ENCODE assay signal across 25 mouse cellular contexts in the genomic region with DNA sequence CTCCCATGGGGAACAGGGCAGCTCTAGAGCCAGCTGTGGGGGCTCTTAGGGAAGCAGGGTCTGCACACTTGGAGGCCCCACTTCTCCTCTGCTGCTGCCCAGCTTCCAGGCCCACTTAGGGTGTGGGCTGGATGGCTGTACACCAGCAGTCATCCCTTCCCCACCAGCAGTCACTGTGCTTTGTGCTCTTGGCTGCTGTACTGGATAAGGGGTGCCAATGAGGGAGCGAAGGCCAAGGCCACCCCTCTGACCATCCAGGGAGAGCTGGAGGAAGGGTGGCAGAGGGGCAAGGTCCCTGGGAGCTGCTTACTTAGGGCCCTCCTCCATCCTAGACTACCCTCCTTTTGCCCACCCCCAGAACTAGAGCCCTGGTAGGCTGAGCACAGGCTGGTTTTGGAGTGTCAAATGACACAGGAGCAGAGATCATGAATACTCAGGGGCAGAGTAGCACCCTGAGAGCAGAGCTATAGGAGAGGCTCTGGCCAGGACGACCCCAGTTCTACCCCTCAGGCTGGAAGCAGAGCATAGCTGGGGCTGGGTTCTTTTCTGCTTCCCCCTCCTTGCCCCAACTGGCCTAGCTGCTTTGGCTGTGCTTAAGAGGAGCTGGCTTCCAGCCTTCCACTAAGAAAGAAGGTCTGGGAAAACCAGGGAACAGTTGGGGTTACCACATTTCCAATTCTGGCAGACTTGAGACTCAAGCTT. TPM values are rescaled to one million over a fixed set of nuclear protein-coding genes. Genes with fewer than 3 reads are reported as not detected.
DNase-seq lines count a peak whose midpoint lies in the region; ATAC-seq and TF ChIP-seq lines count a peak whose summit lies in the region.
"Had no signal": no experiment of that assay in that cellular context is flagged by ENCODE, and none has a peak within 500 bp of the region (broad histone marks: within the 10 kb centered on the region; RNA-seq: fewer than 3 reads in every experiment).

No protein-coding gene starts in this region.

- no peaks in the 10 kb centered on the region for H3K27me3 ChIP-seq in hindbrain, postnatal 0 days (ENCODE audit: insufficient read depth, low read length)
- peaks cover 4% of the 10 kb centered on the region; the same call in 1 of the 2 replicates for H3K27me3 ChIP-seq in hindbrain, embryonic 16.5 days (replicated peaks; ENCODE audit: control insufficient read depth, insufficient read depth, low read length)
- peaks cover 4% of the 10 kb centered on the region; the same call in 1 of the 2 replicates for H3K27me3 ChIP-seq in midbrain, embryonic 16.5 days (ENCODE audit: control insufficient read depth, insufficient read depth, low read depth, low read length)
- peaks cover 14% of the 10 kb centered on the region for H3K27me3 ChIP-seq in midbrain, embryonic 11.5 days (ENCODE audit: control insufficient read depth, insufficient read depth, low read length)
- peaks cover 22% of the 10 kb centered on the region for H3K27me3 ChIP-seq in liver, embryonic 13.5 days

- no peak overlapping the region for H3K9ac ChIP-seq in hindbrain, postnatal 0 days (replicated peaks; ENCODE audit: low read length)
- no peak overlapping the region for H3K9ac ChIP-seq in hindbrain, embryonic 16.5 days (ENCODE audit: low read depth, low read length)
- H3K9ac ChIP-seq in midbrain, embryonic 16.5 days (ENCODE audit: low read depth, low read length), result no peak overlapping the region
- H3K9ac ChIP-seq in midbrain, embryonic 11.5 days (ENCODE audit: low read length), result no peak overlapping the region
- peak overlapping the region; percentile 54 for H3K9ac ChIP-seq in liver, embryonic 13.5 days
- H3K9ac ChIP-seq: embryonic facial prominence, embryonic 13.5 days; heart, embryonic 13.5 days; limb, embryonic 12.5 days; lung, embryonic 15.5 days; midbrain, embryonic 12.5 days had no signal

- H3K4me2 ChIP-seq in hindbrain, postnatal 0 days (ENCODE audit: low read depth, low read length), result no peak overlapping the region
- no peak overlapping the region for H3K4me2 ChIP-seq in hindbrain, embryonic 16.5 days (ENCODE audit: low read length)
- H3K4me2 ChIP-seq in midbrain, embryonic 16.5 days (ENCODE audit: low read length), result no peak overlapping the region
- H3K4me2 ChIP-seq in midbrain, embryonic 11.5 days, result no peak overlapping the region
- H3K4me2 ChIP-seq in liver, embryonic 13.5 days, result peak overlapping the region; percentile 85
- H3K4me2 ChIP-seq: embryonic facial prominence, embryonic 13.5 days; heart, embryonic 13.5 days; limb, embryonic 12.5 days; lung, embryonic 15.5 days; midbrain, embryonic 12.5 days had no signal

- peaks cover 48% of the 10 kb centered on the region for H3K36me3 ChIP-seq in hindbrain, postnatal 0 days (ENCODE audit: insufficient read depth, low read length)
- peaks cover 41% of the 10 kb centered on the region for H3K36me3 ChIP-seq in hindbrain, embryonic 16.5 days (ENCODE audit: control insufficient read depth, insufficient read depth, low read length)
- peaks cover 43% of the 10 kb centered on the region for H3K36me3 ChIP-seq in midbrain, embryonic 16.5 days (ENCODE audit: control insufficient read depth, insufficient read depth, low read length)
- peaks cover 39% of the 10 kb centered on the region for H3K36me3 ChIP-seq in midbrain, embryonic 11.5 days (ENCODE audit: control insufficient read depth, insufficient read depth, low read length)
- H3K36me3 ChIP-seq in liver, embryonic 13.5 days, result peaks cover 59% of the 10 kb centered on the region

- TF ChIP-seq CTCF in hindbrain, postnatal 0 days (IDR thresholded peaks at IDR 0.05; ENCODE audit: low read depth), result no peak

- peak; percentile 60 for ATAC-seq in hindbrain, postnatal 0 days
- no peak for ATAC-seq in hindbrain, embryonic 16.5 days
- ATAC-seq in midbrain, embryonic 16.5 days, result no peak
- ATAC-seq in midbrain, embryonic 11.5 days (ENCODE audit: low FRiP score), result no peak
- ATAC-seq in liver, embryonic 13.5 days (ENCODE audit: low read depth), result no peak
- ATAC-seq: activated CD4-positive, CD25-positive, alpha-beta regulatory T cell, adult 4 months had no signal

- H3K4me1 ChIP-seq in hindbrain, postnatal 0 days (ENCODE audit: insufficient read depth, low read length), result no peaks in the 10 kb centered on the region
- H3K4me1 ChIP-seq in hindbrain, embryonic 16.5 days (ENCODE audit: control insufficient read depth, insufficient read depth, low read depth, low read length), result no peaks in the 10 kb centered on the region
- no peaks in the 10 kb centered on the region for H3K4me1 ChIP-seq in midbrain, embryonic 16.5 days (ENCODE audit: control insufficient read depth, insufficient read depth, low read length)
- no peaks in the 10 kb centered on the region for H3K4me1 ChIP-seq in midbrain, embryonic 11.5 days (ENCODE audit: control insufficient read depth, insufficient read depth, low read length)
- peaks cover 72% of the 10 kb centered on the region for H3K4me1 ChIP-seq in liver, embryonic 13.5 days (replicated peaks)

- no peaks in the 10 kb centered on the region for H3K9me3 ChIP-seq in hindbrain, postnatal 0 days (ENCODE audit: low read length)
- H3K9me3 ChIP-seq in hindbrain, embryonic 16.5 days (ENCODE audit: control insufficient read depth, low read length), result no peaks in the 10 kb centered on the region
- no peaks in the 10 kb centered on the region for H3K9me3 ChIP-seq in midbrain, embryonic 16.5 days (replicated peaks; ENCODE audit: control insufficient read depth, low read length, poor library complexity, severe bottlenecking)
- H3K9me3 ChIP-seq in midbrain, embryonic 11.5 days (ENCODE audit: control insufficient read depth, low read length), result no peaks in the 10 kb centered on the region
- H3K9me3 ChIP-seq in liver, embryonic 13.5 days (replicated peaks), result no peaks in the 10 kb centered on the region
- H3K9me3 ChIP-seq: embryonic facial prominence, embryonic 13.5 days; G1E; heart, embryonic 13.5 days; limb, embryonic 12.5 days; lung, embryonic 15.5 days; midbrain, embryonic 12.5 days had no signal

- peak; percentile 40 for DNase-seq in cerebellum, adult 9-11 months
- DNase-seq in cerebellum, adult 11 months, result no peak
- DNase-seq in hindbrain, postnatal 0 days (ENCODE audit: low spot score), result peak; percentile 40
- no peak for DNase-seq in midbrain, embryonic 11.5 days (ENCODE audit: low spot score, missing footprints)
- DNase-seq in liver, embryonic 13.5 days, result no peak
- no peak for DNase-seq in spleen, postnatal 10 days (ENCODE audit: low spot score in 2 of 2)
- DNase-seq: adrenal gland, postnatal 10 days; heart, adult 11 months; heart, postnatal 36 days; kidney, adult 18-20 months; lung, postnatal 4 days; right cerebral cortex, postnatal 4 days had no signal

- H3K27ac ChIP-seq in hindbrain, postnatal 0 days, result peak overlapping the region; percentile 68
- no peak overlapping the region for H3K27ac ChIP-seq in hindbrain, embryonic 16.5 days (ENCODE audit: low read depth, low read length)
- H3K27ac ChIP-seq in midbrain, embryonic 16.5 days (ENCODE audit: low read length), result peak overlapping the region; percentile 8; the same call in 1 of the 2 replicates
- no peak overlapping the region for H3K27ac ChIP-seq in midbrain, embryonic 11.5 days (ENCODE audit: low read depth, low read length)
- peak overlapping the region; percentile 90 for H3K27ac ChIP-seq in liver, embryonic 13.5 days
- H3K27ac ChIP-seq: embryonic facial prominence, embryonic 13.5 days; heart, embryonic 13.5 days; kidney, postnatal 0 days; limb, embryonic 12.5 days; lung, embryonic 15.5 days; midbrain, embryonic 12.5 days had no signal

- 83% methylated on average over 2 of the region's 2 CpGs for WGBS in hindbrain, postnatal 0 days
- 87% methylated on average over 2 of the region's 2 CpGs for WGBS in hindbrain, embryonic 16.5 days
- 92% methylated on average over 2 of the region's 2 CpGs for WGBS in midbrain, embryonic 16.5 days
- WGBS in midbrain, embryonic 11.5 days, result 94% methylated on average over 2 of the region's 2 CpGs
- 83% methylated on average over 2 of the region's 2 CpGs for WGBS in liver, embryonic 13.5 days (ENCODE audit: insufficient replicate concordance)

- H3K4me3 ChIP-seq in hindbrain, postnatal 0 days (ENCODE audit: low read length), result no peak overlapping the region
- H3K4me3 ChIP-seq in hindbrain, embryonic 16.5 days (ENCODE audit: low read length), result no peak overlapping the region
- H3K4me3 ChIP-seq in midbrain, embryonic 16.5 days (ENCODE audit: low read depth, low read length), result no peak overlapping the region
- no peak overlapping the region for H3K4me3 ChIP-seq in midbrain, embryonic 11.5 days (ENCODE audit: low read depth, low read length)
- H3K4me3 ChIP-seq in liver, embryonic 13.5 days (replicated peaks), result no peak overlapping the region
- H3K4me3 ChIP-seq: embryonic facial prominence, embryonic 13.5 days; heart, embryonic 13.5 days; limb, embryonic 12.5 days; lung, embryonic 15.5 days; midbrain, embryonic 12.5 days had no signal

RNA-seq across cellular contexts. Expression of gene Paqr6, which starts 2.6 kb away (rescaled TPM):
- total RNA-seq in hindbrain, postnatal 0 days (2014; rRNA removed), result 8.3 and 10.1 TPM in 2 replicates
- polyA plus RNA-seq in hindbrain, postnatal 0 days (2015; fragmentation: Nextera tagmentation; extraction: Ambion mirVana), result 8.6 and 10.3 TPM in 2 replicates
- 2.9 and 3.1 TPM in 2 replicates for polyA plus RNA-seq in hindbrain, embryonic 16.5 days (2015; fragmentation: Nextera tagmentation; extraction: Ambion mirVana)
- polyA plus RNA-seq in midbrain, embryonic 16.5 days (2015; fragmentation: Nextera tagmentation; extraction: Ambion mirVana), result 1.2 and 1.9 TPM in 2 replicates
- polyA plus RNA-seq in midbrain, embryonic 11.5 days (2014; fragmentation: Nextera tagmentation; extraction: Ambion mirVana), result 0.15 and 0.29 TPM in 2 replicates
- polyA plus RNA-seq in liver, embryonic 13.5 days (2015; fragmentation: Nextera tagmentation; extraction: Ambion mirVana), result 7.5 and 7.7 TPM in 2 replicates
- polyA plus RNA-seq: activated CD4-positive, CD25-positive, alpha-beta regulatory T cell, adult 4 months; G1E had no signal

RNA-seq across cellular contexts. Expression of gene Bglap3, which starts 10.8 kb away (rescaled TPM):
- not detected in 2 replicates for total RNA-seq in hindbrain, postnatal 0 days (2014; rRNA removed)
- 0.15 TPM in 1 of 2 replicates, not detected in the other for polyA plus RNA-seq in hindbrain, postnatal 0 days (2015; fragmentation: Nextera tagmentation; extraction: Ambion mirVana)
- polyA plus RNA-seq in hindbrain, embryonic 16.5 days (2015; fragmentation: Nextera tagmentation; extraction: Ambion mirVana), result 0.09 and 0.10 TPM in 2 replicates
- polyA plus RNA-seq in midbrain, embryonic 16.5 days (2015; fragmentation: Nextera tagmentation; extraction: Ambion mirVana), result not detected in 2 replicates
- 0.08 and 0.12 TPM in 2 replicates for polyA plus RNA-seq in midbrain, embryonic 11.5 days (2014; fragmentation: Nextera tagmentation; extraction: Ambion mirVana)
- polyA plus RNA-seq in liver, embryonic 13.5 days (2015; fragmentation: Nextera tagmentation; extraction: Ambion mirVana), result 0.17 and 0.29 TPM in 2 replicates
- total RNA-seq: gastrocnemius, adult 8-10 months; heart, postnatal 36 days had no signal
- polyA plus RNA-seq: activated CD4-positive, CD25-positive, alpha-beta regulatory T cell, adult 4 months; G1E; heart, embryonic 13.5 days; lung, embryonic 15.5 days; midbrain, embryonic 12.5 days had no signal

RNA-seq across cellular contexts. Expression of gene Bglap2, which starts 16.7 kb away (rescaled TPM):
- not detected in 2 replicates for total RNA-seq in hindbrain, postnatal 0 days (2014; rRNA removed)
- not detected in 2 replicates for polyA plus RNA-seq in hindbrain, postnatal 0 days (2015; fragmentation: Nextera tagmentation; extraction: Ambion mirVana)
- polyA plus RNA-seq in hindbrain, embryonic 16.5 days (2015; fragmentation: Nextera tagmentation; extraction: Ambion mirVana), result not detected in 2 replicates
- polyA plus RNA-seq in midbrain, embryonic 16.5 days (2015; fragmentation: Nextera tagmentation; extraction: Ambion mirVana), result 1.3 TPM in 1 of 2 replicates, not detected in the other
- not detected in 2 replicates for polyA plus RNA-seq in midbrain, embryonic 11.5 days (2014; fragmentation: Nextera tagmentation; extraction: Ambion mirVana)
- polyA plus RNA-seq in liver, embryonic 13.5 days (2015; fragmentation: Nextera tagmentation; extraction: Ambion mirVana), result not detected in 2 replicates
- total RNA-seq: G1E; gastrocnemius, adult 8-10 months; heart, postnatal 36 days; layer of hippocampus, adult 18-20 months had no signal
- polyA plus RNA-seq: activated CD4-positive, CD25-positive, alpha-beta regulatory T cell, adult 4 months; G1E; heart, embryonic 13.5 days; limb, embryonic 12.5 days; lung, embryonic 15.5 days; midbrain, embryonic 12.5 days; neural tube, embryonic 14.5 days had no signal

RNA-seq across cellular contexts. Expression of gene Bglap, which starts 22.5 kb away (rescaled TPM):
- total RNA-seq in hindbrain, postnatal 0 days (2014; rRNA removed), result not detected in 2 replicates
- polyA plus RNA-seq in hindbrain, postnatal 0 days (2015; fragmentation: Nextera tagmentation; extraction: Ambion mirVana), result not detected in 2 replicates
- polyA plus RNA-seq in hindbrain, embryonic 16.5 days (2015; fragmentation: Nextera tagmentation; extraction: Ambion mirVana), result not detected in 2 replicates
- polyA plus RNA-seq in midbrain, embryonic 16.5 days (2015; fragmentation: Nextera tagmentation; extraction: Ambion mirVana), result 0.88 TPM in 1 of 2 replicates, not detected in the other
- polyA plus RNA-seq in midbrain, embryonic 11.5 days (2014; fragmentation: Nextera tagmentation; extraction: Ambion mirVana), result 0.48 TPM in 1 of 2 replicates, not detected in the other
- polyA plus RNA-seq in liver, embryonic 13.5 days (2015; fragmentation: Nextera tagmentation; extraction: Ambion mirVana), result not detected in 2 replicates
- total RNA-seq: G1E; gastrocnemius, adult 8-10 months; heart, postnatal 36 days; layer of hippocampus, adult 18-20 months had no signal
- polyA plus RNA-seq: activated CD4-positive, CD25-positive, alpha-beta regulatory T cell, adult 4 months; G1E; heart, embryonic 13.5 days; kidney, postnatal 0 days; limb, embryonic 12.5 days; lung, embryonic 15.5 days; midbrain, embryonic 12.5 days; neural tube, embryonic 14.5 days had no signal

RNA-seq across cellular contexts. Expression of gene Smg5, which starts 25.7 kb away (rescaled TPM):
- total RNA-seq in hindbrain, postnatal 0 days (2014; rRNA removed), result 78.8 and 98.1 TPM in 2 replicates
- 42.9 and 43.0 TPM in 2 replicates for polyA plus RNA-seq in hindbrain, postnatal 0 days (2015; fragmentation: Nextera tagmentation; extraction: Ambion mirVana)
- 49.7 and 61.5 TPM in 2 replicates for polyA plus RNA-seq in hindbrain, embryonic 16.5 days (2015; fragmentation: Nextera tagmentation; extraction: Ambion mirVana)
- polyA plus RNA-seq in midbrain, embryonic 16.5 days (2015; fragmentation: Nextera tagmentation; extraction: Ambion mirVana), result 61.4 and 65.7 TPM in 2 replicates
- 45.8 and 46.8 TPM in 2 replicates for polyA plus RNA-seq in midbrain, embryonic 11.5 days (2014; fragmentation: Nextera tagmentation; extraction: Ambion mirVana)
- 31.8 and 33.2 TPM in 2 replicates for polyA plus RNA-seq in liver, embryonic 13.5 days (2015; fragmentation: Nextera tagmentation; extraction: Ambion mirVana)

Comparison
In these comparisons a context has a peak if more than half of its experiments do, and no peak if none do; other contexts are left out.
1. DNase-seq: peak in cerebellum, adult 9-11 months (single experiment) and hindbrain, postnatal 0 days (single experiment); none in cerebellum, adult 11 months (single experiment), midbrain, embryonic 11.5 days (single experiment), liver, embryonic 13.5 days (single experiment) and spleen, postnatal 10 days (0 of 2).
2. H3K27ac ChIP-seq: peak in hindbrain, postnatal 0 days (single experiment), midbrain, embryonic 16.5 days (single experiment) and liver, embryonic 13.5 days (single experiment); none in hindbrain, embryonic 16.5 days (single experiment) and midbrain, embryonic 11.5 days (single experiment).